Mouse (Mus musculus): ENCODE results near the gene Pakap.

GRCm38 (mm10) chr4:57611303-57612077 lies 43.5 kb downstream of the Pakap start:
- TF ChIP-seq CTCF (IDR thresholded peaks at IDR 0.05; ENCODE audit: low read depth) (no peak), EP300 (IDR thresholded peaks at IDR 0.05; ENCODE audit: low read depth) (no peak)

Data from liver, embryonic 14.5 days (tissue).